8 mouse cellular contexts compared by ENCODE assay signal in the genomic region with DNA sequence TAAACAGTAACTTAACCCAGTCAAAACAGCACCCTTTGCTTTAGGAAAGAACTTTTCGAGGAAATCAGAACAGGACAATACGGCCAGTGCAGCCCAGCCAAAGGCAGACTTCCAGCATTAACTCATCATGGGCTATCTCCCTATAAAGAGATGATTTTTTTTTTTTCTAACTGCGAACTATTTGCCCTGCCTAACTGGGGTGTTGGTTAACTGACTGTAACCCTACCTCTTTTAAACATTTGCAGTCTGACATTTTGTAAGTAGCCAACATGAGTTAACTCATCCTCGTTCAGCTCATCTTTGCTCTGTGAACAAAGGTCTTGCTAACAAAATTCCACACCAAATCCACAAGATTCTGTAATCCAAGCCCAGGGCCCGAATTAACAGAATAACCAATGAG. TPM values are rescaled to one million over a fixed set of nuclear protein-coding genes. Genes with fewer than 3 reads are reported as not detected.
A peak's percentile ranks its signal among the peaks of the same experiment; 100 is the strongest.
DNase-seq lines count a peak whose midpoint lies in the region; ATAC-seq lines count a peak whose summit lies in the region.

No protein-coding gene starts in this region.

- no peaks in the 10 kb centered on the region for H3K9me3 ChIP-seq in liver, embryonic 12.5 days (replicated peaks)

- 52% methylated on average over 5 of the region's 5 CpGs for WGBS in liver, embryonic 12.5 days (ENCODE audit: insufficient replicate concordance)

- H3K27me3 ChIP-seq in liver, embryonic 12.5 days (replicated peaks): peaks cover 47% of the 10 kb centered on the region

- peak overlapping the region; percentile 66 for H3K27ac ChIP-seq in liver, embryonic 12.5 days

- peaks cover 47% of the 10 kb centered on the region for H3K4me1 ChIP-seq in liver, embryonic 12.5 days

- peak; percentile 45 for DNase-seq in embryo, embryonic 10.5 days (ENCODE audit: low spot score)
- DNase-seq in embryo, embryonic 11 days: no peak
- peak; percentile 21 for DNase-seq in retina, embryonic 14.5 days (ENCODE audit: low spot score)
- DNase-seq in retina, postnatal 1 day: no peak
- no peak for DNase-seq in thymus, postnatal 0 days (ENCODE audit: low spot score)
- DNase-seq in embryo, embryonic 9.5 days (ENCODE audit: extremely low spot score): no peak
- DNase-seq in thymus, postnatal 36 days: no peak

- 0 out of 2 replicates have a peak overlapping the region, but pooled peaks have one; percentile 68 for H3K4me3 ChIP-seq in liver, embryonic 12.5 days

- H3K9ac ChIP-seq in liver, embryonic 12.5 days: no peak overlapping the region

- no peak for ATAC-seq in liver, embryonic 12.5 days

- H3K4me2 ChIP-seq in liver, embryonic 12.5 days: peak overlapping the region; percentile 93

- H3K36me3 ChIP-seq in liver, embryonic 12.5 days: no peaks in the 10 kb centered on the region

RNA-seq across cellular contexts. Expression of gene Sh3bp5, which starts 1.5 kb away (rescaled TPM):
- 13.8 and 15.1 TPM in 2 replicates for polyA plus RNA-seq in liver, embryonic 12.5 days (2016; fragmentation: Nextera tagmentation; extraction: Ambion mirVana)
- 20.3 and 20.7 TPM in 2 replicates for polyA plus RNA-seq in thymus, postnatal 0 days (2015; fragmentation: Nextera tagmentation; extraction: Ambion mirVana)

RNA-seq across cellular contexts. Expression of gene Eaf1, which starts 59.8 kb away (rescaled TPM):
- 41.4 and 44.2 TPM in 2 replicates for polyA plus RNA-seq in liver, embryonic 12.5 days (2016; fragmentation: Nextera tagmentation; extraction: Ambion mirVana)
- polyA plus RNA-seq in thymus, postnatal 0 days (2015; fragmentation: Nextera tagmentation; extraction: Ambion mirVana): 47.2 and 52.6 TPM in 2 replicates

Comparison
In these comparisons a context has a peak if more than half of its experiments do, and no peak if none do; other contexts are left out.
1. DNase-seq: peak in embryo, embryonic 10.5 days (single experiment) and retina, embryonic 14.5 days (single experiment); none in embryo, embryonic 11 days (single experiment), retina, postnatal 1 day (single experiment), thymus, postnatal 0 days (single experiment), embryo, embryonic 9.5 days (single experiment) and thymus, postnatal 36 days (0 of 2).